Comparison of ENCODE assay signal across 14 mouse cellular contexts in the genomic region with DNA sequence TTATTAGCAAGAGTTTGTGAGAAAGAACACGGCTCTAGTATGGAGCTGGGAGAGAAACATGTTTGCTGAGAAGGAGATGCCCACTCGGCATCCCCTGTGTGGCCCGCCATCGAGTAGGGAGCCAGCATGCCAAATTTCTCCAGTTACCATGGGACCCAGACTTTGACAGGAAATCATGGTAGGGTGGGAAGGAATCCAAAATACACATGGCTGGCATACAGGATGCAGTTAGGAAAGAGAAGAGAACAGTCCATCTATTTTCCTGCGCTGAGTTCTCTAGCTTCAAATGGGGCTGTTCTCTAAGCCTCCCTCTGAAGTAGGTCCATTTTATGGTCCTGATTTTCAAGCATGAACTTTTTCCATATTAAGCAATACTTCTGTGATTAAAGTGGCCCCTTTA. TPM values are rescaled to one million over a fixed set of nuclear protein-coding genes. Genes with fewer than 3 reads are reported as not detected.
DNase-seq lines count a peak whose midpoint lies in the region; ATAC-seq and TF ChIP-seq lines count a peak whose summit lies in the region.
"Had no signal": no experiment of that assay in that cellular context is flagged by ENCODE, and none has a peak within 500 bp of the region (broad histone marks: within the 10 kb centered on the region; RNA-seq: fewer than 3 reads in every experiment).

No protein-coding gene starts in this region.

- H3K4me3 ChIP-seq in heart, postnatal 0 days (ENCODE audit: low read depth, low read length) = no peak overlapping the region
- no peak overlapping the region; the same call in 1 of the 2 replicates for H3K4me3 ChIP-seq in limb, embryonic 14.5 days (replicated peaks; ENCODE audit: low read length)
- H3K4me3 ChIP-seq: midbrain, embryonic 15.5 days had no signal

- H3K9ac ChIP-seq in heart, postnatal 0 days (replicated peaks; ENCODE audit: low read depth, low read length) = no peak overlapping the region
- no peak overlapping the region for H3K9ac ChIP-seq in limb, embryonic 14.5 days (ENCODE audit: low read depth, low read length, severe bottlenecking)
- H3K9ac ChIP-seq: midbrain, embryonic 15.5 days had no signal

- TF ChIP-seq CTCF in heart, postnatal 0 days (IDR thresholded peaks at IDR 0.05; ENCODE audit: low read depth) = no peak

- H3K9me3 ChIP-seq in heart, postnatal 0 days (replicated peaks; ENCODE audit: control insufficient read depth, low read length) = no peaks in the 10 kb centered on the region
- no peaks in the 10 kb centered on the region for H3K9me3 ChIP-seq in limb, embryonic 14.5 days (ENCODE audit: control insufficient read depth, low read length)
- H3K9me3 ChIP-seq: midbrain, embryonic 15.5 days had no signal

- H3K36me3 ChIP-seq in heart, postnatal 0 days (replicated peaks; ENCODE audit: control insufficient read depth, insufficient read depth, low read length) = no peaks in the 10 kb centered on the region
- no peaks in the 10 kb centered on the region for H3K36me3 ChIP-seq in limb, embryonic 14.5 days (ENCODE audit: control insufficient read depth, insufficient read depth, low read length)
- H3K36me3 ChIP-seq: midbrain, embryonic 15.5 days had no signal

- peak; percentile 43 to 52 for DNase-seq in cerebellum, postnatal 14 days
- DNase-seq in cerebellum, postnatal 4 days (ENCODE audit: low spot score in 2 of 2) = no peak
- DNase-seq in heart, postnatal 0 days (ENCODE audit: low spot score) = no peak
- DNase-seq in heart, adult 8-10 months (ENCODE audit: low spot score) = no peak
- DNase-seq in lung, postnatal 36 days = peak; percentile 21
- DNase-seq in lung, postnatal 25 days (ENCODE audit: low spot score) = no peak
- peak; percentile 67 for DNase-seq in limb, embryonic 14.5 days (ENCODE audit: low spot score)
- DNase-seq in kidney, adult 8-10 months = no peak
- DNase-seq: cerebellum, postnatal 36 days; kidney, adult 11 months; spleen, adult 18-20 months had no signal

- peaks cover 78% of the 10 kb centered on the region for H3K4me1 ChIP-seq in heart, postnatal 0 days (ENCODE audit: control insufficient read depth, insufficient read depth)
- H3K4me1 ChIP-seq in limb, embryonic 14.5 days (ENCODE audit: control insufficient read depth, insufficient read depth, low read length) = peaks cover 62% of the 10 kb centered on the region

- TF ChIP-seq EP300 in heart, postnatal 0 days (IDR thresholded peaks at IDR 0.05; ENCODE audit: low read depth) = no peak

- H3K27me3 ChIP-seq in heart, postnatal 0 days (ENCODE audit: control insufficient read depth, insufficient read depth, low read length) = no peaks in the 10 kb centered on the region
- no peaks in the 10 kb centered on the region for H3K27me3 ChIP-seq in limb, embryonic 14.5 days (ENCODE audit: control insufficient read depth, insufficient read depth, low read length)
- H3K27me3 ChIP-seq: midbrain, embryonic 15.5 days had no signal

- H3K27ac ChIP-seq in heart, postnatal 0 days (ENCODE audit: low read depth) = peak overlapping the region; percentile 17
- H3K27ac ChIP-seq in limb, embryonic 14.5 days (replicated peaks; ENCODE audit: low read depth, low read length) = peak overlapping the region; percentile 83
- H3K27ac ChIP-seq: midbrain, embryonic 15.5 days had no signal

- no peak for ATAC-seq in heart, postnatal 0 days (ENCODE audit: insufficient read depth, low read depth)
- ATAC-seq in limb, embryonic 14.5 days (ENCODE audit: low FRiP score, low read depth) = peak; percentile 66
- ATAC-seq: activated CD4-positive, CD25-positive, alpha-beta regulatory T cell, adult 4 months; lung, postnatal 0 days; midbrain, embryonic 15.5 days had no signal

- H3K4me2 ChIP-seq in heart, postnatal 0 days (ENCODE audit: low read depth, low read length) = no peak overlapping the region; the same call in 1 of the 2 replicates
- no peak overlapping the region; the same call in 1 of the 2 replicates for H3K4me2 ChIP-seq in limb, embryonic 14.5 days (replicated peaks; ENCODE audit: low read depth, low read length, severe bottlenecking)
- H3K4me2 ChIP-seq: midbrain, embryonic 15.5 days had no signal

- WGBS in heart, postnatal 0 days = 65% methylated on average over 5 of the region's 5 CpGs
- WGBS in limb, embryonic 14.5 days = 52% methylated on average over 5 of the region's 5 CpGs

- TF ChIP-seq POLR2A in limb, embryonic 14.5 days (IDR thresholded peaks at IDR 0.05; ENCODE audit: borderline replicate concordance, extremely low read depth, insufficient read depth, insufficient read length) = no peak

RNA-seq across cellular contexts. Expression of a gene that starts 22.7 kb away (rescaled TPM):
- total RNA-seq in heart, postnatal 0 days (2014; rRNA removed; ENCODE audit: low replicate concordance) = 45.9 and 53.4 TPM in 2 replicates
- polyA plus RNA-seq in heart, postnatal 0 days (2015; fragmentation: Nextera tagmentation; extraction: Ambion mirVana) = 12.3 and 12.6 TPM in 2 replicates
- 10 to 100 TPM; 22.9 to 27.5 (median 24.8) TPM for total RNA-seq in heart, adult 8-10 months (2022)
- polyA plus RNA-seq in limb, embryonic 14.5 days (2012; rRNA removed) = 22.7 and 32.9 TPM in 2 replicates
- polyA plus RNA-seq in limb, embryonic 14.5 days (2014; fragmentation: Nextera tagmentation; extraction: Ambion mirVana) = 15.6 and 16.0 TPM in 2 replicates

Comparison
In these comparisons a context has a peak if more than half of its experiments do, and no peak if none do; other contexts are left out.
1. DNase-seq: peak in cerebellum, postnatal 14 days (2 of 2), lung, postnatal 36 days (single experiment) and limb, embryonic 14.5 days (single experiment); none in cerebellum, postnatal 4 days (0 of 2), heart, postnatal 0 days (single experiment), heart, adult 8-10 months (single experiment), lung, postnatal 25 days (single experiment) and kidney, adult 8-10 months (0 of 2).